Mouse (Mus musculus): ENCODE measurements around the gene Dclk2.

GRCm38 (mm10) chr3:86883985-86884384 is 36.7 kb downstream of the Dclk2 start:
- TF ChIP-seq POLR2A (IDR thresholded peaks at IDR 0.05; ENCODE audit: borderline replicate concordance, extremely low read depth, insufficient read depth, insufficient read length, poor library complexity, severe bottlenecking) (no peak), CTCF (IDR thresholded peaks at IDR 0.05; ENCODE audit: borderline replicate concordance, extremely low read depth, insufficient read depth, insufficient read length) (no peak)

All from brain, embryonic 14.5 days (tissue).